Comparison of ENCODE assay signal across 9 mouse cellular contexts in genomic region chr7:46740041-46740440, GRCm38 (mm10). TPM values are rescaled to one million over a fixed set of nuclear protein-coding genes. Genes with fewer than 3 reads are reported as not detected.
TF ChIP-seq lines count a peak whose summit lies in the region.
"Not testable (repeated sequence)": the region's sequence is repeated elsewhere in the genome, so short reads cannot be mapped to it uniquely, and the experiment has no call there.
"Had no signal": no experiment of that assay in that cellular context is flagged by ENCODE, and none has a peak within 500 bp of the region (broad histone marks: within the 10 kb centered on the region; RNA-seq: fewer than 3 reads in every experiment).

No protein-coding gene starts in this region.

- TF ChIP-seq POLR2A in myocyte (IDR thresholded peaks at IDR 0.05; ENCODE audit: insufficient read length, low read depth) = not testable (repeated sequence)

- H3K79me2 ChIP-seq in C2C12 (ENCODE audit: control insufficient read depth, insufficient read depth); myocyte (ENCODE audit: control insufficient read depth, insufficient read depth): not testable (repeated sequence)

- H3K27me3 ChIP-seq in C2C12 (ENCODE audit: control insufficient read depth, insufficient read depth, insufficient read length); myocyte (ENCODE audit: control insufficient read depth, insufficient read depth, insufficient read length): not testable (repeated sequence)

- H3K79me3 ChIP-seq in C2C12 (ENCODE audit: low read depth) = not testable (repeated sequence)

- H3ac ChIP-seq in C2C12 (ENCODE audit: control insufficient read depth, insufficient read length, low read depth); myocyte (ENCODE audit: control insufficient read depth, insufficient read length): not testable (repeated sequence)

- not testable (repeated sequence) for H3K36me3 ChIP-seq in C2C12 (ENCODE audit: control insufficient read depth, insufficient read depth); myocyte (ENCODE audit: control insufficient read depth, insufficient read depth)

- not testable (repeated sequence) for H3K4me3 ChIP-seq in C2C12 (ENCODE audit: insufficient read depth, poor library complexity, severe bottlenecking); myocyte

- not testable (repeated sequence) for TF ChIP-seq CTCF in C2C12 (IDR thresholded peaks at IDR 0.05; ENCODE audit: control insufficient read depth, insufficient read depth, insufficient read length)

- not testable (repeated sequence) for H3K4me2 ChIP-seq in myocyte (ENCODE audit: low read depth)

TF ChIP-seq in C2C12, 6 proteins besides CTCF, POLR2A, EP300 and RAD21:
- TF ChIP-seq MYOD1 (IDR thresholded peaks at IDR 0.05; ENCODE audit: control insufficient read depth, insufficient read length, low read depth) = peak; percentile 23

TF ChIP-seq in myocyte, 11 proteins besides CTCF, POLR2A, EP300 and RAD21:
- TF ChIP-seq MYOD1 (IDR thresholded peaks at IDR 0.05; ENCODE audit: control insufficient read depth in 1 of 3, insufficient read length in 2 of 3, low read depth in 2 of 3) (peak in 2 of 3 experiments; percentile 41 to 78), MYOG (IDR thresholded peaks at IDR 0.05; ENCODE audit: control insufficient read depth in 1 of 3, insufficient read depth in 1 of 3, insufficient read length in 2 of 3, low read depth in 2 of 3) (peak in 1 of 3 experiments; percentile 66)

RNA-seq across cellular contexts. Expression of gene Saa1, which starts 2.7 kb away (rescaled TPM):
- polyA plus RNA-seq in C2C12 (2012; fragmentation: generic; extraction: Trizol) (not detected), myocyte (2012; fragmentation: generic; extraction: Trizol) (not detected)
- polyA plus RNA-seq: adrenal gland, adult 2 months; CD4-positive, CD25-positive, alpha-beta regulatory T cell, adult 4 months; G1E; Patski had no signal

RNA-seq across cellular contexts. Expression of gene Saa4, which starts 7.6 kb away (rescaled TPM):
- polyA plus RNA-seq in C2C12 (2012; fragmentation: generic; extraction: Trizol) (not detected), myocyte (2012; fragmentation: generic; extraction: Trizol) (not detected)
- polyA plus RNA-seq: activated CD4-positive, CD25-positive, alpha-beta regulatory T cell, adult 4 months; adrenal gland, adult 2 months; brain, embryonic 14.5 days; CD4-positive, CD25-positive, alpha-beta regulatory T cell, adult 4 months; cerebellum, adult 2 months; G1E; Patski had no signal

RNA-seq across cellular contexts. Expression of gene Saa2, which starts 11.5 kb away (rescaled TPM):
- polyA plus RNA-seq in C2C12 (2012; fragmentation: generic; extraction: Trizol) = 0.04 TPM
- polyA plus RNA-seq in myocyte (2012; fragmentation: generic; extraction: Trizol) = not detected
- polyA plus RNA-seq: adrenal gland, adult 2 months; brain, embryonic 14.5 days; CD4-positive, CD25-positive, alpha-beta regulatory T cell, adult 4 months; cerebellum, adult 2 months; G1E had no signal

RNA-seq across cellular contexts. Expression of gene Saa3, which starts 24.5 kb away (rescaled TPM):
- 0.34 TPM for polyA plus RNA-seq in C2C12 (2012; fragmentation: generic; extraction: Trizol)
- 4.3 TPM for polyA plus RNA-seq in myocyte (2012; fragmentation: generic; extraction: Trizol)
- polyA plus RNA-seq: activated CD4-positive, CD25-positive, alpha-beta regulatory T cell, adult 4 months; brain, embryonic 14.5 days; CD4-positive, CD25-positive, alpha-beta regulatory T cell, adult 4 months; cerebellum, adult 2 months; G1E had no signal

RNA-seq across cellular contexts. Expression of gene Saal1, which starts 29.6 kb away (rescaled TPM):
- polyA plus RNA-seq in C2C12 (2012; fragmentation: generic; extraction: Trizol) (17.7 TPM), myocyte (2012; fragmentation: generic; extraction: Trizol) (11.2 TPM)
